Mouse (Mus musculus): ENCODE results near the gene Cd59b.
"Not testable (repeated sequence)": the region's sequence is repeated elsewhere in the genome, so short reads cannot be mapped to it uniquely, and the experiment has no call there.

DNA sequence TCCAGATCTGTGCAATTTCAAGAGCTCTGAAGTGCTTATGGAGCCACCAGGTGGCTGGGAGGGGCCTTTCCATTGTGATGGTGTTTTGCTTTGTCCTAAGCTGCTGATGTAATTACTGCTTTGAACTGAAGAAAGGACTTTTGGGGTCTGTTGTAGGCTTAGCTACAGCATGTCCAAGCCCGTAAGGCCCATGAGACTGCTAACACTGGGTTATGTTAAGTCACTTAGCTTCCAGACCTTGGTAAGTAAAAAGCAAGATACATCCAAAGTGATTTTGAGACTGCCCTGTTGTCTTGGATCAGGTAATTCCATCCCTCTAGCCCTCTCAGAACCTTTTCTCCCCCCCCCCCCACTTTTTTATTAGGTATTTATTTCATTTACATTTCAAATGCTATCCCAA lies 27.1 kb downstream of the Cd59b start:
- TF ChIP-seq CTCF (IDR thresholded peaks at IDR 0.05; ENCODE audit: low read depth, low read length); POLR2A (IDR thresholded peaks at IDR 0.05; ENCODE audit: borderline replicate concordance, low read depth, low read length): not testable (repeated sequence)

Measured in bone marrow macrophage, adult 2 months (primary cell).